Mouse (Mus musculus): ENCODE results near the gene U2af2. TPM values are rescaled to one million over a fixed set of nuclear protein-coding genes. Genes with fewer than 3 reads are reported as not detected.

U2af2 gene
- polyA plus RNA-seq, 1 experiment from 2014 or later, result 115 TPM

GRCm38 (mm10) chr7:5031496-5031895 lies 30.4 kb upstream of the U2af2 start:
- DNase-seq (no peak), ATAC-seq (ENCODE audit: low FRiP score, low TSS enrichment) (no peak)
- H3K4me3 ChIP-seq (replicated peaks; ENCODE audit: low read depth, low read length), result no peak overlapping the region
- H3K4me1 ChIP-seq (ENCODE audit: control insufficient read depth, insufficient read depth, low read length), result no peaks in the 10 kb centered on the region
- peaks cover 88% of the 10 kb centered on the region for H3K36me3 ChIP-seq (ENCODE audit: control insufficient read depth, insufficient read depth, low read length)
- 80% methylated on average over 46 of the region's 46 CpGs for WGBS
- no peak overlapping the region for H3K9ac ChIP-seq (replicated peaks; ENCODE audit: low read length)
- H3K9me3 ChIP-seq (ENCODE audit: control insufficient read depth, low read length), result peaks cover 23% of the 10 kb centered on the region
- H3K27ac ChIP-seq (replicated peaks; ENCODE audit: low read depth, low read length), result no peak overlapping the region
- no peaks in the 10 kb centered on the region for H3K27me3 ChIP-seq (ENCODE audit: control insufficient read depth, insufficient read depth, low read length)
- no peak overlapping the region for H3K4me2 ChIP-seq (ENCODE audit: low read length)

GRCm38 (mm10) chr7:5033818-5034217 lies 28.1 kb upstream of the U2af2 start, which contains the start of gene 4632433K11Rik:
Gene 4632433K11Rik (plus strand): TSS chr7:5034118.
- 95% methylated on average over 3 of the region's 3 CpGs for WGBS
- 0 out of 2 replicates have a peak, but pooled peaks cover 4% of the 10 kb centered on the region for H3K4me1 ChIP-seq (ENCODE audit: control insufficient read depth, insufficient read depth, low read length)
- no peak within 1 kb of the TSS for H3K4me3 ChIP-seq (replicated peaks; ENCODE audit: low read depth, low read length)
- no peak within 1 kb of the TSS for H3K27ac ChIP-seq (replicated peaks; ENCODE audit: low read depth, low read length)
- H3K4me2 ChIP-seq (ENCODE audit: low read length), result no peak within 1 kb of the TSS
- H3K9ac ChIP-seq (replicated peaks; ENCODE audit: low read length), result no peak within 1 kb of the TSS
- DNase-seq (no peak), ATAC-seq (ENCODE audit: low FRiP score, low TSS enrichment) (no peak)
- H3K27me3 ChIP-seq (ENCODE audit: control insufficient read depth, insufficient read depth, low read length), result no peaks in the 10 kb centered on the region
- peaks cover 75% of the 10 kb centered on the region for H3K36me3 ChIP-seq (ENCODE audit: control insufficient read depth, insufficient read depth, low read length)
- peaks cover 23% of the 10 kb centered on the region for H3K9me3 ChIP-seq (ENCODE audit: control insufficient read depth, low read length)

- DNase-seq (no peak), ATAC-seq (ENCODE audit: low FRiP score, low TSS enrichment) (no peak)
- Histone ChIP-seq H3K4me2 (ENCODE audit: low read length) (no peak overlapping the region), H3K9ac (replicated peaks; ENCODE audit: low read length) (no peak overlapping the region), H3K9me3 (ENCODE audit: control insufficient read depth, low read length) (peaks cover 13% of the 10 kb centered on the region), H3K4me1 (ENCODE audit: control insufficient read depth, insufficient read depth, low read length) (0 out of 2 replicates have a peak, but pooled peaks cover 10% of the 10 kb centered on the region), H3K27me3 (ENCODE audit: control insufficient read depth, insufficient read depth, low read length) (no peaks in the 10 kb centered on the region), H3K4me3 (replicated peaks; ENCODE audit: low read depth, low read length) (no peak overlapping the region), H3K36me3 (ENCODE audit: control insufficient read depth, insufficient read depth, low read length) (peaks cover 57% of the 10 kb centered on the region), H3K27ac (replicated peaks; ENCODE audit: low read depth, low read length) (no peak overlapping the region)
- 96% methylated on average over 17 of the region's 17 CpGs for WGBS
Measured at GRCm38 (mm10) chr7:5035628-5036027, 26.3 kb upstream of the U2af2 start.

- peaks cover 52% of the 10 kb centered on the region for H3K36me3 ChIP-seq (ENCODE audit: control insufficient read depth, insufficient read depth, low read length)
- no peak overlapping the region for H3K4me2 ChIP-seq (ENCODE audit: low read length)
- 95% methylated on average over 9 of the region's 9 CpGs for WGBS
Measured at GRCm38 (mm10) chr7:5036136-5036535, 25.8 kb upstream of the U2af2 start.

GRCm38 (mm10) chr7:5037026-5037425 lies 24.9 kb upstream of the U2af2 start:
- Histone ChIP-seq H3K9ac (replicated peaks; ENCODE audit: low read length) (no peak overlapping the region), H3K27me3 (ENCODE audit: control insufficient read depth, insufficient read depth, low read length) (no peaks in the 10 kb centered on the region), H3K27ac (replicated peaks; ENCODE audit: low read depth, low read length) (no peak overlapping the region), H3K4me2 (ENCODE audit: low read length) (peak overlapping the region; percentile 57; the same call in 1 of the 2 replicates), H3K4me3 (replicated peaks; ENCODE audit: low read depth, low read length) (no peak overlapping the region), H3K4me1 (ENCODE audit: control insufficient read depth, insufficient read depth, low read length) (0 out of 2 replicates have a peak, but pooled peaks cover 10% of the 10 kb centered on the region), H3K36me3 (ENCODE audit: control insufficient read depth, insufficient read depth, low read length) (peaks cover 43% of the 10 kb centered on the region), H3K9me3 (ENCODE audit: control insufficient read depth, low read length) (no peaks in the 10 kb centered on the region; the same call in 1 of the 2 replicates)
- ATAC-seq (ENCODE audit: low FRiP score, low TSS enrichment) (no peak), DNase-seq (no peak)
- 96% methylated on average over 7 of the region's 7 CpGs for whole genome bisulfite sequencing

More at GRCm38 (mm10) chr7:5036136-5036535, 25.8 kb upstream of the U2af2 start:
- Histone ChIP-seq H3K4me3 (replicated peaks; ENCODE audit: low read depth, low read length) (no peak overlapping the region), H3K27me3 (ENCODE audit: control insufficient read depth, insufficient read depth, low read length) (no peaks in the 10 kb centered on the region), H3K4me1 (ENCODE audit: control insufficient read depth, insufficient read depth, low read length) (0 out of 2 replicates have a peak, but pooled peaks cover 10% of the 10 kb centered on the region), H3K9ac (replicated peaks; ENCODE audit: low read length) (no peak overlapping the region), H3K9me3 (ENCODE audit: control insufficient read depth, low read length) (peaks cover 8% of the 10 kb centered on the region), H3K27ac (replicated peaks; ENCODE audit: low read depth, low read length) (no peak overlapping the region)
- no peak for ATAC-seq (ENCODE audit: low FRiP score, low TSS enrichment)
- no peak for DNase-seq

- DNase-seq (no peak), ATAC-seq (ENCODE audit: low FRiP score, low TSS enrichment) (no peak)
- 0 out of 2 replicates have a peak, but pooled peaks cover 10% of the 10 kb centered on the region for H3K4me1 ChIP-seq (ENCODE audit: control insufficient read depth, insufficient read depth, low read length)
- peaks cover 38% of the 10 kb centered on the region for H3K36me3 ChIP-seq (ENCODE audit: control insufficient read depth, insufficient read depth, low read length)
- peak overlapping the region; percentile 97 for H3K27ac ChIP-seq (replicated peaks; ENCODE audit: low read depth, low read length)
- H3K4me3 ChIP-seq (replicated peaks; ENCODE audit: low read depth, low read length), result peak overlapping the region; percentile 64
- peak overlapping the region; percentile 57 for H3K4me2 ChIP-seq (ENCODE audit: low read length)
- no peaks in the 10 kb centered on the region for H3K9me3 ChIP-seq (ENCODE audit: control insufficient read depth, low read length)
- H3K27me3 ChIP-seq (ENCODE audit: control insufficient read depth, insufficient read depth, low read length), result no peaks in the 10 kb centered on the region
- WGBS, result 87% methylated on average over 8 of the region's 8 CpGs
- peak overlapping the region; percentile 75 for H3K9ac ChIP-seq (replicated peaks; ENCODE audit: low read length)
Measured at GRCm38 (mm10) chr7:5037467-5037866, 24.5 kb upstream of the U2af2 start.

GRCm38 (mm10) chr7:5038109-5038732 lies 23.7 kb upstream of the U2af2 start, which contains the start of gene Zfp784:
Gene Zfp784 (minus strand): TSS chr7:5038446.
- ATAC-seq (ENCODE audit: low FRiP score, low TSS enrichment), result peak; percentile 94
- peak within 1 kb of the TSS; percentile 97 for H3K27ac ChIP-seq (replicated peaks; ENCODE audit: low read depth, low read length)
- H3K9me3 ChIP-seq (ENCODE audit: control insufficient read depth, low read length), result no peaks in the 10 kb centered on the region
- H3K36me3 ChIP-seq (ENCODE audit: control insufficient read depth, insufficient read depth, low read length), result peaks cover 31% of the 10 kb centered on the region
- peak within 1 kb of the TSS; percentile 57 for H3K4me2 ChIP-seq (ENCODE audit: low read length)
- 0 out of 2 replicates have a peak, but pooled peaks cover 10% of the 10 kb centered on the region for H3K4me1 ChIP-seq (ENCODE audit: control insufficient read depth, insufficient read depth, low read length)
- no peaks in the 10 kb centered on the region for H3K27me3 ChIP-seq (ENCODE audit: control insufficient read depth, insufficient read depth, low read length)
- peak within 1 kb of the TSS; percentile 64 for H3K4me3 ChIP-seq (replicated peaks; ENCODE audit: low read depth, low read length)
- under 1% methylated on average over 48 of the region's 48 CpGs for WGBS
- peak within 1 kb of the TSS; percentile 75 for H3K9ac ChIP-seq (replicated peaks; ENCODE audit: low read length)
- DNase-seq, result peak; percentile 96

- no peak for DNase-seq
- no peaks in the 10 kb centered on the region for H3K27me3 ChIP-seq (ENCODE audit: control insufficient read depth, insufficient read depth, low read length)
Measured at GRCm38 (mm10) chr7:5038940-5039339, 23.0 kb upstream of the U2af2 start.

GRCm38 (mm10) chr7:5044981-5045380 lies 17.0 kb upstream of the U2af2 start:
- no peaks in the 10 kb centered on the region for H3K36me3 ChIP-seq (ENCODE audit: control insufficient read depth, insufficient read depth, low read length)
- no peaks in the 10 kb centered on the region for H3K4me1 ChIP-seq (ENCODE audit: control insufficient read depth, insufficient read depth, low read length)
- ATAC-seq (ENCODE audit: low FRiP score, low TSS enrichment) (no peak), DNase-seq (no peak)
- H3K27me3 ChIP-seq (ENCODE audit: control insufficient read depth, insufficient read depth, low read length), result no peaks in the 10 kb centered on the region
- no peak overlapping the region for H3K27ac ChIP-seq (replicated peaks; ENCODE audit: low read depth, low read length)
- H3K9me3 ChIP-seq (ENCODE audit: control insufficient read depth, low read length), result no peaks in the 10 kb centered on the region
- no peak overlapping the region for H3K9ac ChIP-seq (replicated peaks; ENCODE audit: low read length)
- H3K4me3 ChIP-seq (replicated peaks; ENCODE audit: low read depth, low read length), result no peak overlapping the region
- 79% methylated on average over 2 of the region's 2 CpGs for WGBS
- no peak overlapping the region for H3K4me2 ChIP-seq (ENCODE audit: low read length)

More at GRCm38 (mm10) chr7:5038940-5039339, 23.0 kb upstream of the U2af2 start:
- Histone ChIP-seq H3K9ac (replicated peaks; ENCODE audit: low read length) (peak overlapping the region; percentile 75), H3K4me2 (ENCODE audit: low read length) (peak overlapping the region; percentile 57), H3K36me3 (ENCODE audit: control insufficient read depth, insufficient read depth, low read length) (peaks cover 24% of the 10 kb centered on the region), H3K4me3 (replicated peaks; ENCODE audit: low read depth, low read length) (peak overlapping the region; percentile 64), H3K9me3 (ENCODE audit: control insufficient read depth, low read length) (no peaks in the 10 kb centered on the region), H3K27ac (replicated peaks; ENCODE audit: low read depth, low read length) (peak overlapping the region; percentile 97; the same call in 1 of the 2 replicates), H3K4me1 (ENCODE audit: control insufficient read depth, insufficient read depth, low read length) (0 out of 2 replicates have a peak, but pooled peaks cover 10% of the 10 kb centered on the region)
- WGBS, result 39% methylated on average over 5 of the region's 5 CpGs
- ATAC-seq (ENCODE audit: low FRiP score, low TSS enrichment), result no peak
